Mouse (Mus musculus): Measurements from ENCODE around the gene Gtf2f1. TPM values are rescaled to one million over a fixed set of nuclear protein-coding genes. Genes with fewer than 3 reads are reported as not detected.

The Gtf2f1 gene
- total RNA-seq (2023): 10 to 100 TPM; 45.6 to 53.8 TPM

GRCm38 (mm10) chr17:57011236-57012141 lies at the start of gene Gtf2f1, which contains the start of gene Gm17949:
Gene Gtf2f1, minus strand, starts transcription at chr17:57011288.
Gene Gm17949, plus strand, starts transcription at chr17:57011469.

DNA sequence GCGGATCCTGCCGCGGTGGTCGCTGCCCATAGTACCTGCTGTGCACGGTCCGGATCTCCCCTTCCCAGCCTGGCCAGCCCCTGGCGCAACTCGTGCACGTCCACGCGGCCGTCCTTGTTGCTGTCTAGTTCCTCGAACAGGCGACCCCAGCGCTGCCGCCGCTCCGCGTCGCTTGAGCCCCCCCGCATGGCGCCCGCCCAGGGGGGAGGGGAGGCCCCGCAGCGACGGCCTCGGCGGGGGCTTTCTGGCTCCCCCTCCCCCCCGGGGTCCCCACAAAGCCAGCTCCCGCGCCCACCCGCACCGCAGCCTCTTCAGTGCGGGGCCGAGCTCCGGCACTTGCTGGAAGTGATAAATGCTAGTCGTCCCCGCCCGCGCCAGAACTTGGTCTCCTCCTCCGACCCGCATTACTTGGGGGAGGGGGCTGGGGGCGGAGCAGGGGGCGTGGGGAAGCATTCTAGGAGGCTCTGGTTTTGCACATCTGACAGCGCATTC lies 48.4 kb upstream of the Gtf2f1 start, which contains the start of gene Slc25a23:
Slc25a23 (minus strand) TSS at position 378 of the 492 bp plus-strand sequence.

DNA sequence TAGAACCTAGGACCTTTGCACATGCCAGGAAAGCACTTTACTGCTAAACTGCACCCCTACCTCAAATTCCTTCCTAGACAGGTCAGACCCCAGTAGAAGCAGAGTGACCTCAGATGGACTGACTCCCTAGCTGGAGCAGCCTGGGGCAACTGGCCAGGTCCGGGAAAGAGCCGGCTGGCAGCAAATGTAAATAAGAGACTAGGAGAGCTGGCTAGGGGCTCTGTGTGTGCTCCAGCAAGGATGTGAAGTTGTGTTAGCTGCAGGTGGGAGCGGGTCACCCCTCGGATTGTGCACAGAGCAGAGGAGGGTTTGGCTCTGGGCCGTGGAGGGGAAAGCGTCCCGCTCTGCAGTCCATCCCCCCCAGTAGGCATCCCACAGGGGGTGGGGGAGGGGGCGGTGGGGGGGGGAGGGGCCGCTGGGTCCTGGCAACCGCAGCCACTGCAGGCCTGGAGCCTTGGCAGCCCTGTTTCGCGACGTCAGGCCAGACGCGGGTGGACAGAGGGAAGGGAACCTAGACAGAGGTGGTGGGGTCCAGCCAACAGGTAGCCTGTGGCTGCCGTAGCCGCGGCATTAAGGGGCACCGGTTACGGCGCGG lies 47.9 kb upstream of the Gtf2f1 start, which contains the start of gene Crb3:
Crb3 (plus strand) TSS at position 215 of the 595 bp plus-strand sequence.

DNA sequence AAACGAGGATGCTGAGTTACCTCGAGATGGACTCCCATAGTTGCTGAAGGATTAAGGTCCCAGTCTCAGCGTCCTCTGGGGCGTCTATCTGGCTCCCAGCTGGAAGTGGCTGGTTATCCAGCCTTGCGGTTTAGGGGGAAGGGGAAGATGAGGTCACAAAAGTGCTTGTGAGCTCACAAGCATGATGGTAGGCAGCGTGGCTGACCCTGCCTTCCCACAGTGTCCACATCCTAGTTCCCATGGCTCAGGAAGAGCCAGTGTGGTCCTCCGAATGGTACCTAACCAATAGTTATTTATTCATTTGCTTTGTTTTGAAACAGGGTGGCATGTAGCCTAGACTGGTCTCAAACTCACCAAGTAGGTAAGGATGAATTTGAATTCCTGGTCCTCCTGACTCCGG lies 30.5 kb upstream of the Gtf2f1 start, which contains the start of gene Slc25a41:
Slc25a41 (minus strand) TSS at position 101 of the 400 bp plus-strand sequence.

DNA sequence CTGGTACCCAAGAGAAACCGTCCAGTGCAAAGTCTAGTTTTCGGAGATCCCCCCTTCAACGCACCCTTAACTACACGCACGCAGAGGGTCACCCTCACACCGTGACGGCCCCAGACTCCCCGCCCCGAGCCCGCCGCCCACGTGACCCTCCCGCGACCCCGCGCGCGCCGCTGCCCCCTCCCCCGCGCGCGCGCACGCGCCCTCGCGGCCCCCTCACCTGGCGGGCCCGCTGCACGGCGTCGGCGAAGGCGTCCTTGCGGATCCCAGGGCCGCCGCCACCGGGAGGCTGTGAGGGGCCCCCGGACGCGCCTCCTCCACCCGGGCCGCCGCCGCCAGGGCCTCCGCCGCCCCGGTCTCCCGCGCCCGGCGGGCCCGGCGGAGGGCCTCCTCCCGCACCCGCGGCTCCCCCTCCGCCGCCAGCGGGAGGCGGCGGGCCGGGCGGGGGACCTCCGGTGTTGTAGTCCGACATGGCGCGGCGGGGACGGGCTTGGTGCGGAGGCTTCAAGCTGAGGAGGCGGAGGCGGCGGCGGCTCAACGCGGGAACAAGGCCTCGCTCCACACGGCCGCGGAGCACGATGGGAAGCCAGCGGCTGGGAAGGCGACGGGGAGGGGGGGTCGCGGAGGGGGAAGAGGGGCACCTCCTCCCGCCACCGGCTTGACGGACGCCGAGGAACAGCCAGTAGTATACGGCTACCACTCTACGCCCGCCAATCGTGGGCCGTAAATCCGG lies 20.0 kb upstream of the Gtf2f1 start, which contains the start of gene Khsrp:
Khsrp (minus strand) TSS at position 592 of the 730 bp plus-strand sequence.

DNA sequence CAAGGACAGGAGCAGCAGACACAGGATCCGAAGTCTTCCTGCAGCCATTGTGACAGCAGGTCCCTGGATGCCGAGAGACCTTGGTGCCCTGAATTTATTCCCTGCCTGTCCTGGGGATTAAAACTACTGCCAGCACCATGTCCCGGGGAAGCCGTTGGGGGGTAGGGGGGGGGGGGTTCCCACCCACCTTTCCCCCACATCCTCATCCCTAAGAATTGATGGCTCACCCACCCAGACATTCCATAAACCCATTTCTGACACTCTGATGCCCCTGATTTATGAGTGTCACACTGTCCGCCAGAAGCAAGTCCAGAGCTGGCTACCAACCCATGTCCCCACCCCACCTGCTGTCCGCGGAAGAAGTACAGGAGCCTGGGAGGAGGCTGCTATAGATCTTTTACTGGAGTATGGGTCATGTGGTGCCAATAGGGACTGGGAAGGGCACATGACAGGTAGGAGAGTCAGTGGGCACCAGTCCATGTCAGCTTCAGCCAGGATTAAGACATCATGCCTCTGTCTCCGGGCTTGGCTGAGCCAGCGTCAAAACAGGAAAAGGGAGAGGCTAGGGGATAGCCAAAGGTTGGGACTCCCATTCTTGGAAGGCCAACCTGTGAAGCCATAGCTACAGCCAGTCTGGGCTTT lies 11.0 kb downstream of the Gtf2f1 start, which contains the start of gene Pspn:
Pspn (minus strand) TSS at position 51 of the 642 bp plus-strand sequence.

DNA sequence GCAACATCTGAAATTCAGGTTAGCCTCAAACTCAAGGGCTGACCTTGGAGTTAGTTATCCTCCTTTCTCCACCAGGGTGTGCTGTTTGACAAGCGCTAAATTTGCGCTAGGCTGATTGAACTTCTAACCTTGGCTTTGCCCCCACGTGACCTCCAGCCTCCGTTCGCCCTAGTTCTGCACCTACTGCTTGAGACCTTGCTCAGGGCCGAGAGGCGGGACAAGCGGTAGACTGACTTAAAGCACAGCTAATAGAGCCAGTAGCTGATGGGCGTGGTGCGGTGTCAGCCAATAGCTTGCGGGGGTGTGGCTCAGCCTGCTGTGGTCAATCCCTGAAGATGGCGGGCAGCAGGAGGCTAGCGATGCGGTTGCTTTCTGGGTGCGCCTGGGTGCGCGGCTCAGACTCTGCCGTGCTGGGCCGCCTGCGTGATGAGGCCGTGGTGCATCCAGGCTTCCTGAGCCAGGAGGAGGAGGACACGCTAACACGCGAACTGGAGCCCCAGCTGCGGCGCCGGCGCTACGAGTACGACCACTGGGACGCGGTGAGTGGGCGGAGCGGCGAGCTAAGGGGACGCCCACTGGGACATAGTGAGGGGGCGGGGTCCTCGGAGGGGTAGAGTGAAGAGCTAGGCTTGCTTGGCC lies 13.9 kb downstream of the Gtf2f1 start, which contains the start of gene Alkbh7:
Alkbh7 (plus strand) TSS at position 311 of the 639 bp plus-strand sequence.

GRCm38 (mm10) chr17:56990115-56990746 lies 20.9 kb downstream of the Gtf2f1 start, which contains the start of gene Clpp:
Gene Clpp, plus strand, starts transcription at chr17:56990305.

GRCm38 (mm10) chr17:56982013-56982412 lies 29.1 kb downstream of the Gtf2f1 start, which contains the start of gene Acer1:
Gene Acer1, minus strand, starts transcription at chr17:56982126.

Other genes with a start within 250 kb of the Gtf2f1 start
- 10 to 100 TPM; 83.2 to 86.6 TPM for gene Dus3l, start 246.5 kb downstream of the Gtf2f1 start, total RNA-seq (2023)
- 1 to 10 TPM in 1 of 2 experiments, under 1 TPM in 1; 0.65 to 1.7 TPM for gene Prr22, start 241.0 kb downstream of the Gtf2f1 start, total RNA-seq (2023)
- 10 to 100 TPM in 1 of 2 experiments, 1 to 10 TPM in 1; 7.3 to 12.0 TPM for gene Rfx2, start 180.3 kb downstream of the Gtf2f1 start, total RNA-seq (2023)
- gene Acsbg2, start 136.8 kb downstream of the Gtf2f1 start, total RNA-seq (2023): not detected
- gene 1700061G19Rik, start 135.8 kb downstream of the Gtf2f1 start, total RNA-seq (2023): not detected
- 10 to 100 TPM; 37.1 to 41.8 TPM for gene Mllt1, start 75.9 kb downstream of the Gtf2f1 start, total RNA-seq (2023)
- gene Acer1, start 29.2 kb downstream of the Gtf2f1 start, total RNA-seq (2023): not detected
- 10 to 100 TPM; 34.6 to 38.3 TPM for gene Clpp, start 21.0 kb downstream of the Gtf2f1 start, total RNA-seq (2023)
- 10 to 100 TPM; 15.6 to 22.2 TPM for gene Alkbh7, start 13.9 kb downstream of the Gtf2f1 start, total RNA-seq (2023)
- gene Pspn, start 11.3 kb downstream of the Gtf2f1 start, total RNA-seq (2023): not detected
- not detected for gene Gm17949, start 181 bp upstream of the Gtf2f1 start, total RNA-seq (2023)
- gene Khsrp, start 20.2 kb upstream of the Gtf2f1 start, total RNA-seq (2023): 100 to 1,000 TPM; 141 to 144 TPM
- not detected for gene Slc25a41, start 30.4 kb upstream of the Gtf2f1 start, total RNA-seq (2023)
- 10 to 100 TPM; 13.3 to 14.6 TPM for gene Crb3, start 47.8 kb upstream of the Gtf2f1 start, total RNA-seq (2023)
- 10 to 100 TPM; 20.6 to 25.6 TPM for gene Slc25a23, start 48.6 kb upstream of the Gtf2f1 start, total RNA-seq (2023)
- 100 to 1,000 TPM; 181 to 207 TPM for gene Dennd1c, start 67.2 kb upstream of the Gtf2f1 start, total RNA-seq (2023)
- gene Tubb4a, start 76.5 kb upstream of the Gtf2f1 start, total RNA-seq (2023): under 1 TPM; 0.46 to 0.50 TPM
- gene Tnfsf9, start 94.0 kb upstream of the Gtf2f1 start, total RNA-seq (2023): under 1 TPM; 0.55 to 0.89 TPM
- gene Cd70, start 138.5 kb upstream of the Gtf2f1 start, total RNA-seq (2023): not detected
- gene Tnfsf14, start 182.9 kb upstream of the Gtf2f1 start, total RNA-seq (2023): under 1 TPM in 1 of 2 experiments, not detected in 1; 0.39 TPM
- 1 to 10 TPM in 1 of 2 experiments, under 1 TPM in 1; 0.59 to 1.2 TPM for gene C3, start 216.8 kb upstream of the Gtf2f1 start, total RNA-seq (2023)
- gene Gpr108, start 237.2 kb upstream of the Gtf2f1 start, total RNA-seq (2023): 10 to 100 TPM; 56.4 to 61.4 TPM
- gene Trip10, start 238.2 kb upstream of the Gtf2f1 start, total RNA-seq (2023): 10 to 100 TPM; 10.8 to 14.3 TPM

All from B cell, adult 67 days (primary cell).